Mouse (Mus musculus) neural tube, embryonic 15.5 days (tissue): Measurements from ENCODE around the gene Krt14. TPM values are rescaled to one million over a fixed set of nuclear protein-coding genes. Genes with fewer than 3 reads are reported as not detected.
"Not testable (repeated sequence)": the region's sequence is repeated elsewhere in the genome, so short reads cannot be mapped to it uniquely, and the experiment has no call there.

Experiments
- ATAC-seq: fragments of 200-750 bp; cut with Nextera tagmentation; 2 replicates; pipeline ENCODE4 v1.8.0; 2017; ENCODE audit warnings: mild to moderate bottlenecking, moderate TSS enrichment, moderate library complexity; ENCODE audit not compliant: low FRiP score
- H3K27ac ChIP-seq: fragments of 300-500 bp; sonication (generic); replicated peaks from 2 replicates; pipeline ENCODE4 v1.5.1; 2015; ENCODE audit warnings: mild to moderate bottlenecking, inconsistent platforms
- H3K27me3 ChIP-seq: fragments of 300-500 bp; sonication (generic); replicated peaks from 2 replicates; pipeline ENCODE4 v1.6.1; 2015; ENCODE audit warnings: inconsistent platforms
- H3K36me3 ChIP-seq: fragments of 300-500 bp; sonication (generic); 2 replicates; pipeline ENCODE4 v1.6.1; 2015; ENCODE audit warnings: inconsistent platforms
- H3K4me1 ChIP-seq: fragments of 300-500 bp; sonication (generic); 2 replicates; pipeline ENCODE4 v1.6.1; 2015; ENCODE audit warnings: inconsistent platforms
- H3K4me2 ChIP-seq: fragments of 300-500 bp; sonication (generic); 2 replicates; pipeline ENCODE4 v1.6.1; 2015; ENCODE audit warnings: inconsistent platforms, mild to moderate bottlenecking, moderate library complexity
- H3K4me3 ChIP-seq: fragments of 300-500 bp; sonication (generic); replicated peaks from 2 replicates; pipeline ENCODE4 v1.5.1; 2015; ENCODE audit warnings: mild to moderate bottlenecking, inconsistent platforms
- H3K9ac ChIP-seq: fragments of 300-500 bp; sonication (generic); replicated peaks from 2 replicates; pipeline ENCODE4 v1.6.1; 2015; ENCODE audit warnings: mild to moderate bottlenecking, inconsistent platforms
- H3K9me3 ChIP-seq: fragments of 300-500 bp; sonication (generic); replicated peaks from 2 replicates; pipeline ENCODE4 v1.6.1; 2016; ENCODE audit warnings: inconsistent platforms
- WGBS: fragments of 180-500 bp; shearing (Covaris S2); methylation state at CpG from one replicate; pipeline ENCODE4 v1.1.7; 2015; ENCODE audit warnings: mixed read lengths; 5-methylcytosine and 5-hydroxymethylcytosine counted together
- polyA plus RNA-seq: library from polyadenylated mRNA; unstranded; fragments of >200 nt; fragmentation: Nextera tagmentation; extraction: Ambion mirVana; gene quantifications from 2 replicates; pipeline ENCODE4 v1.2.1, GENCODE M21; 2015

Krt14 gene
- 1.7 and 6.3 TPM in 2 replicates for polyA plus RNA-seq

- Histone ChIP-seq H3K27ac (no peak within 1 kb of the TSS), H3K9ac (no peak within 1 kb of the TSS), H3K4me1 (no peaks in the 10 kb centered on the region), H3K4me3 (no peak within 1 kb of the TSS), H3K36me3 (no peaks in the 10 kb centered on the region), H3K9me3 (no peaks in the 10 kb centered on the region), H3K27me3 (no peaks in the 10 kb centered on the region), H3K4me2 (no peak within 1 kb of the TSS)
- no peak for ATAC-seq
- WGBS, result 88% methylated on average over 8 of the region's 8 CpGs
These were observed at the start of gene Krt14 for GRCm38 (mm10) chr11:100207498-100207897. Gene Krt14 (minus strand): TSS chr11:100207548.

GRCm38 (mm10) chr11:100255514-100255913, 48.2 kb upstream of the Krt14 start:
- Histone ChIP-seq H3K9me3 (no peaks in the 10 kb centered on the region), H3K27ac (no peak overlapping the region), H3K4me1 (no peaks in the 10 kb centered on the region), H3K36me3 (no peaks in the 10 kb centered on the region), H3K9ac (no peak overlapping the region), H3K4me3 (no peak overlapping the region), H3K27me3 (no peaks in the 10 kb centered on the region), H3K4me2 (no peak overlapping the region)
- WGBS, result 95% methylated on average over 6 of the region's 6 CpGs
- no peak for ATAC-seq

GRCm38 (mm10) chr11:100254360-100255090, 47.2 kb upstream of the Krt14 start:
- H3K9me3 ChIP-seq, result no peaks in the 10 kb centered on the region
- H3K4me1 ChIP-seq, result no peaks in the 10 kb centered on the region
- WGBS, result 68% methylated on average over 5 of the region's 5 CpGs
- ATAC-seq, result no peak
- H3K9ac ChIP-seq, result no peak overlapping the region
- H3K4me2 ChIP-seq, result no peak overlapping the region
- H3K36me3 ChIP-seq, result no peaks in the 10 kb centered on the region
- no peak overlapping the region for H3K27ac ChIP-seq
- H3K4me3 ChIP-seq, result no peak overlapping the region
- H3K27me3 ChIP-seq, result no peaks in the 10 kb centered on the region

- H3K27me3 ChIP-seq, result no peaks in the 10 kb centered on the region
- H3K36me3 ChIP-seq, result no peaks in the 10 kb centered on the region
- 86% methylated on average over 7 of the region's 7 CpGs for WGBS
- H3K9ac ChIP-seq, result no peak within 1 kb of the TSS
- H3K9me3 ChIP-seq, result no peaks in the 10 kb centered on the region
- H3K4me3 ChIP-seq, result no peak within 1 kb of the TSS
- H3K27ac ChIP-seq, result no peak within 1 kb of the TSS
- no peak within 1 kb of the TSS for H3K4me2 ChIP-seq
- no peaks in the 10 kb centered on the region for H3K4me1 ChIP-seq
- no peak for ATAC-seq
These were observed 41.6 kb upstream of the Krt14 start, which contains the start of gene Krt16 for GRCm38 (mm10) chr11:100248852-100249465. Gene Krt16 (minus strand): TSS chr11:100248902.

GRCm38 (mm10) chr11:100246471-100246870, 39.1 kb upstream of the Krt14 start:
- not testable (repeated sequence) for ATAC-seq, H3K4me2 ChIP-seq
- 82% methylated on average over 7 of the region's 7 CpGs for WGBS

GRCm38 (mm10) chr11:100240272-100240671, 32.9 kb upstream of the Krt14 start:
- not testable (repeated sequence) for H3K4me1 ChIP-seq, H3K36me3 ChIP-seq, H3K9me3 ChIP-seq, H3K9ac ChIP-seq, H3K4me3 ChIP-seq, H3K27ac ChIP-seq, H3K27me3 ChIP-seq, H3K4me2 ChIP-seq, ATAC-seq
- WGBS, result 97% methylated on average over 4 of the region's 4 CpGs

More at GRCm38 (mm10) chr11:100246471-100246870, 39.1 kb upstream of the Krt14 start:
- not testable (repeated sequence) for H3K4me1 ChIP-seq, H3K9ac ChIP-seq, H3K4me3 ChIP-seq, H3K27me3 ChIP-seq, H3K9me3 ChIP-seq, H3K36me3 ChIP-seq, H3K27ac ChIP-seq

- no peak for ATAC-seq
- no peaks in the 10 kb centered on the region for H3K36me3 ChIP-seq
- WGBS, result 29% methylated on average over 8 of the region's 8 CpGs
- no peak overlapping the region for H3K4me3 ChIP-seq
- no peaks in the 10 kb centered on the region for H3K27me3 ChIP-seq
- peaks cover 5% of the 10 kb centered on the region for H3K9me3 ChIP-seq
- no peaks in the 10 kb centered on the region for H3K4me1 ChIP-seq
- H3K27ac ChIP-seq, result no peak overlapping the region
- no peak overlapping the region for H3K4me2 ChIP-seq
- no peak overlapping the region for H3K9ac ChIP-seq
These were observed 14.4 kb upstream of the Krt14 start for GRCm38 (mm10) chr11:100221741-100222140.

- Histone ChIP-seq H3K9ac (no peak overlapping the region), H3K36me3 (no peaks in the 10 kb centered on the region), H3K4me2 (no peak overlapping the region), H3K27me3 (no peaks in the 10 kb centered on the region), H3K27ac (no peak overlapping the region), H3K4me3 (no peak overlapping the region), H3K9me3 (no peaks in the 10 kb centered on the region), H3K4me1 (no peaks in the 10 kb centered on the region)
- ATAC-seq, result no peak
- 88% methylated on average over 4 of the region's 4 CpGs for WGBS
These were observed 12.0 kb upstream of the Krt14 start for GRCm38 (mm10) chr11:100219304-100219703.

GRCm38 (mm10) chr11:100208542-100208941, 1.2 kb upstream of the Krt14 start:
- no peak overlapping the region for H3K9ac ChIP-seq
- no peak overlapping the region for H3K4me2 ChIP-seq
- H3K4me3 ChIP-seq, result no peak overlapping the region
- 71% methylated on average over 6 of the region's 6 CpGs for WGBS
- no peaks in the 10 kb centered on the region for H3K4me1 ChIP-seq
- ATAC-seq, result no peak
- H3K27me3 ChIP-seq, result no peaks in the 10 kb centered on the region
- no peak overlapping the region for H3K27ac ChIP-seq
- H3K36me3 ChIP-seq, result no peaks in the 10 kb centered on the region
- H3K9me3 ChIP-seq, result no peaks in the 10 kb centered on the region

- no peak overlapping the region for H3K9ac ChIP-seq
- no peaks in the 10 kb centered on the region for H3K36me3 ChIP-seq
- H3K9me3 ChIP-seq, result no peaks in the 10 kb centered on the region
- H3K4me2 ChIP-seq, result no peak overlapping the region
- H3K4me1 ChIP-seq, result no peaks in the 10 kb centered on the region
- no peak overlapping the region for H3K4me3 ChIP-seq
- no peaks in the 10 kb centered on the region for H3K27me3 ChIP-seq
- H3K27ac ChIP-seq, result no peak overlapping the region
- no peak for ATAC-seq
- 27% methylated on average over 6 of the region's 6 CpGs for WGBS
These were observed 3.9 kb downstream of the Krt14 start for GRCm38 (mm10) chr11:100203448-100203847.

GRCm38 (mm10) chr11:100202906-100203305, 4.4 kb downstream of the Krt14 start:
- ATAC-seq, result no peak
- no peak overlapping the region for H3K9ac ChIP-seq
- H3K4me1 ChIP-seq, result no peaks in the 10 kb centered on the region
- H3K36me3 ChIP-seq, result no peaks in the 10 kb centered on the region
- no peak overlapping the region for H3K4me3 ChIP-seq
- no peaks in the 10 kb centered on the region for H3K27me3 ChIP-seq
- 79% methylated on average over 4 of the region's 4 CpGs for WGBS
- H3K27ac ChIP-seq, result no peak overlapping the region
- no peak overlapping the region for H3K4me2 ChIP-seq
- no peaks in the 10 kb centered on the region for H3K9me3 ChIP-seq

GRCm38 (mm10) chr11:100200104-100200820, 7.1 kb downstream of the Krt14 start:
- Histone ChIP-seq H3K27me3 (no peaks in the 10 kb centered on the region), H3K27ac (no peak overlapping the region), H3K4me2 (no peak overlapping the region), H3K36me3 (no peaks in the 10 kb centered on the region), H3K9me3 (no peaks in the 10 kb centered on the region), H3K4me1 (no peaks in the 10 kb centered on the region), H3K4me3 (no peak overlapping the region), H3K9ac (no peak overlapping the region)
- 52% methylated on average over 8 of the region's 8 CpGs for WGBS
- ATAC-seq, result no peak
